Mouse (Mus musculus) E14TG2a.4 (cell line): ENCODE data around the gene Tmem270.

Experiments used
- CTCF ChIP-seq: conservative IDR thresholded peaks from 2 replicates; pipeline ENCODE4 v1.5.1; 2014; ENCODE audit warnings: low read length
- NANOG ChIP-seq: IDR thresholded peaks from 2 replicates; pipeline ENCODE4 v1.6.1; 2014; ENCODE audit warnings: borderline replicate concordance, low read length, mixed read lengths
- POU5F1 ChIP-seq: IDR thresholded peaks from 2 replicates; pipeline ENCODE4 v1.6.1; 2014; ENCODE audit warnings: low read length, borderline replicate concordance

GRCm38 (mm10) chr5:134901644-134902027, 4.9 kb downstream of the Tmem270 start:
- no peak for TF ChIP-seq CTCF
- no peak for TF ChIP-seq POU5F1
- no peak for TF ChIP-seq NANOG
